Mouse (Mus musculus): ENCODE results near the gene Gm17571.

Gene Gm17571

DNA sequence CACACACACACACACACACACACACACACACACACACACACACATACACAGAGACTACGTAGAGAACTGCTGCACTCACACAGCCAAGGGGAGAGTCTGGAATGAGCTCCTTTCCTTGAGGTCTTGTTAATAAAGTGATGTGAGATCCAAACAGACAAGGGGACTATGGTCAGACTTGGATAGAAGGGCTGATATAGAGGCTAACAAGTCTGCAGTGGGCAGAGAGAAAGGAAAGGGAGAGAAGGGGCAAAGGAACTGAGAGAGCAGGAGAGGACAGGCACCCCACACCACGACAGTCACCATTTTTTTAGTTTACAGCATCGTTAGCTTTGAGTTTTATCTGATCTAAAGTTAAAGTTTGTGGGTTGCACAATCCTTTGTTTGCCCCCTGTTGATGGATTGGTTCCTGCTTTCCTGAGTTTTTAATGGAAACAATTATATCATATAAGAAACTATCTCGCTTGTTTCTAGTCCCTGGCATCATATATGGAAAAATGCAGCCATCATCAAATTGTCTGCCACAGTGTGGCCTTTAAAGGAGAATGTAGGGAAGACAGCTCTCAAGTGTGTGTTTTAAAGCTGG is at the start of gene Gm17571:
TSS of gene Gm17571 (minus strand) at position 51 of the 583 bp plus-strand sequence.
- no peak for DNase-seq (ENCODE audit: low spot score in 2 of 2)

GRCm38 (mm10) chr9:13495530-13495929 is 49.0 kb upstream of the Gm17571 start:
- DNase-seq (ENCODE audit: low spot score in 2 of 2): no peak

DNA sequence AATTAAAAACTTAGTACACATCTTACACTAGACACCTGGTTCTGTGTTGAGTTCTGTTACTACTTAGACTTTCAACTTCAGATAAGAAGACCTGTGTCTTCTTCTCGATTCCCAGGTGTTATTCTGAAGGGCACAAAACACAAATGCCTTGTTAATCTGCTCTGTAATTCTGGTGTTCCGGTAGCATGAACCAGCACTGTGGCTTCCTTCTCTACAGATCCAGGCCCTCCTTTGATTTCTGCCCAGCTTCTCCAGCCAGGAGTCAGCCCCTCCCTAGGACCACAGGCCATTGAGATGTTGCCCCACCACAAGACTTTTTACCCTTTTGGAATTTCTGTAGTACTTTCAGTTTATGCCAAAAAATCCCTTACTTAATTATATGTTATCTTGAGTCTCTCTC is 47.2 kb upstream of the Gm17571 start:
- DNase-seq (ENCODE audit: low spot score in 2 of 2): no peak

DNA sequence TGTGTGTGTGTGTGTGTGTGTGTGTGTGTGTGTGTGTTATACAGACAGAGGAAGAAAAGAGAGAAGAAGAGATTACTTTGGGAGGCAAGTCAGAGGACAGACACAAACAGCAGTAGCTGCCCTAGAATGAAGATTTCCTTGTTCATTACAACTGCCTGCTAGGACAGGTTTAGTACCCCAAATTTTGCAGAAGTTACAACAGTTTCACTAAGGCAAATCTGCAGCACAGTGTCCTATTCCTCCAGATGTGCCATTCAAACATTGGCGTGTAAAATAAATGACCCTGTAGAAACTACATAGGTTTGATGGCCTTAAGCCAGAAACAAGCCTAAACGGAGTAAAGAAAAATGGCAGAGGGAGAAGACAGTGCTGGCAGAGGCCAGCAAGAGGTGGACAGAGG is 46.3 kb upstream of the Gm17571 start:
- DNase-seq (ENCODE audit: low spot score in 2 of 2): no peak

DNA sequence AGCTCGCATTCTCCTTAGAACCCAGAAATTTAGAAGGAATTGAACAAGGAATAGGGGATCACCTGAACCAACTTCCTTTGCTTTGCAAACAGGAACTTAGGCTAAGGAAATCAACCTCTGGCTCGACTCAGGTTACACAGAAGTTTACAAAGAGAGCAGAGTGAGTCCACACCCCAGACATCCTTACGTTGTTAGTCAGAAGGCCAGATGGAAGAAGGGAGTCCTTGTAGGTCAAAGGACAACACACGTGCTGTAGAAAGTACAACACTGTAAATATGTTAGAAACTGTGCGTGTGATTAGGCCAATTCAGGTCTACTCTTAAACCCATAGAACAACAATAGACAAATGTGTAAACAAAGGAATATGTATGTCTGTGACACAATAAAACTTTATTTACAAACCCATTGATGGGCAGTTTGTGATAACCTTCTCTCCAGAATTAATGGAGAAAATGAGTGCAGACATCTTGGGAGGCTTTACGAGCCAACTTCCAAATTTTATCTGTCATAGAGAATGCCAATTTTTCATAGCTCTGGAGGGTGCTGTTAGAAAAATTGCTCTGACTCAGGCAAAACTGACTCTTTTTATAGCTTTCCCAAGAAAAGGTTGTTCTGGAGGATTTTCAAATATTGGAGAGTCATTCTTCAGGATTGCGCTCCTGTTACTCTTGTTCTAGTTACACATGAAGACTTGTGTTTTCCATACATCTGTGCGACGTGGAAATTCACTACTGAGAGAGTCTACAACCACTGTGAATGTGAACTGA is 45.5 kb upstream of the Gm17571 start:
- no peak for DNase-seq (ENCODE audit: low spot score in 2 of 2)

GRCm38 (mm10) chr9:13491107-13491506 is 44.6 kb upstream of the Gm17571 start:
- DNase-seq (ENCODE audit: low spot score in 2 of 2): no peak

DNA sequence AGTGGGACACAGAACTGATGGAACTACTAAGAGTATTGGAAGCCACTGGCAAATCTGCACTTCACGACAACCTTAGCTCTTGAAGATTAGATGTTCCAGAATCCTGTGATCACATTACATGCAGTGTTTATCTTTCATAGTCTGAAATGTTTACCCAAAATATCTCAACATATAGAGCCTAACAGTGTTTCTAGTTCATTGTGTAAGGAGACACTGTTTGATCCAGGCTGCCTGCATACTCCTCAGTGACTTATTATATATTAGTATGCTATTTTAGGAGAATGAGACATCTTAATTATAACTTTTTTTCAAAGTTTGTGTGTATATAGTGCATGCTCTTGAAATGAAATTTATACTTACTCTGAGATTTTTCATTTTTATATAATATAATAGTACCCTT is 39.4 kb upstream of the Gm17571 start:
- DNase-seq (ENCODE audit: low spot score in 2 of 2): no peak

GRCm38 (mm10) chr9:13484267-13485240 is 38.0 kb upstream of the Gm17571 start:
- no peak for DNase-seq (ENCODE audit: low spot score in 2 of 2)

DNA sequence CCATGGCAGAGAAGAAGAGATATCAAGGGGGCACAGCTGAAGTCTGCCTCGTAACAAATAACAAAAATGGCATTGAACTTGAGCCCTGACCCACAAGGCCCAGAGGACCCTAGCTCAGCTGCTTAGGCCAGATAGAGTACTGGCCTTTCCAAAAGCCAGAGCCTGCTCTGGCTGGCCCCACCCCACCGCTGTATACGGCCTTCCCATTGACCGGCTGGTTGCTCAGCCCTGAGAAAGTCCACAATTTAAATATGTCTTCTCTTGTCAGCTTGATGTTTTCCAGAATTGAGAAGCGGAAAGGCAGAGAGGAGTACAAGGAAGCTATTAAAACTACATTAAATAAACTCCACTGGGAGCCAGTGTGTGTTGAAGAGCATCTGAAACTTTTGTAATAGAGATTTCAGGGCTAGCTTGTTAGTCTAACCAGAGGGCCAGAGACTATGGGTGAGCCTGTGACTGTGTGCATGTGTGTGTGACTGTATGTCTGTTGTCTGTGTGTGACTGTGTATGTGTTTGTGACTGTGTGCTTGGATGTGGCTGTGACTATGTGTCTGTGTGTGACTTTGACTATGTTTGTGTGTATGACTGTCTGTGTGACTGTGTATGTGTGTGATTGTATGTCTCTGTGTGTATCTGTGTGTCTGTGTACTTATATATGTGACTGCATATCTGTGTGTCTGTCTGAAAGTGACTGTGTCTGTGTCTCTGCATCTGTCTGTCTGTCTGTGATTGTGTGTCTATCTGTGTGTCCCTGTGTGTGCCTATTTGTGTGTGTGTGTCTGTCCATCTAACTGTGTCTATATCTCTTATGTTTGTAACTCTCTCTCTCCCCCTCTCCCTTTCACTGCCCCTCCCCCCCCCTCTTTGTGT is 36.9 kb upstream of the Gm17571 start:
- DNase-seq (ENCODE audit: low spot score in 2 of 2): no peak

DNA sequence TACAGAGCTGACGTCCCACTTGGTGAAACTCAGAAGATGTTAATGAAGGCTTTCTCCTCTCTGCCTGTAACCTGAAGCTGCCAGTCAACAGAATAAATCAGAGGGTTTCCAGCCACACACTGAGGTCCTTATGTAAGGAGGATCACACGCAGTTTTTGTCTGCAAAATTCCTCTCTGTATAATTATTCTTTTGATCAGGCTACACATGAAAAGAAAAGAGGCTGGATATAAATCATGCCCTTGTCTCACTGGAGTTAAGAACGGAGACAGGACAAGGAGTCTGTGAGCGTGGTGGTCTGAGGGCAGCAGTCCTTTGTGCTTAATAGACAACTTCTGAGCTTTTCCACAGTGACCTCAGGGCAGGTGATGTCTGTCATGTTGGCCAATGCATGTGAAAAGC is 32.7 kb upstream of the Gm17571 start:
- DNase-seq (ENCODE audit: low spot score in 2 of 2): no peak

DNA sequence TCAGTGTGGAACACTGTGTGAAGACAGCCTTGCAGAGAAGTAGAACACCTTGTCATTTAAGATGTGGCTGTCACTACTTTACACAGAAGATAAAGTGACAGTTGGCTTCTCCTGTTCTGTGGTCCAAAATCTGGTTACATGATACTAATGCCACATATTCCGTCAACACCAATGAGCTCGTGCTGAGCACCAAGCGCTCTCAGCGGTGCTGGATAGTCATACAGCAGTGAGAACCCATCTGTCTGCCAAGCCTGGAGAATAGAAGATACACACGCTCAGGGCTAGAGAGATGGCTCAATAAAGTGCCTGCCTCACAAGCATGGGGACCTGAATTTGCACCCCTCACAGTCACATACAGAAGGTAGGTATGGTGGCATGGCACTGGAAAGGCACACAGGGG is 28.4 kb upstream of the Gm17571 start:
- DNase-seq (ENCODE audit: low spot score in 2 of 2): no peak

- peak in 1 of 2 experiments; percentile 20 for DNase-seq (ENCODE audit: low spot score in 2 of 2)
Measured at GRCm38 (mm10) chr9:13470013-13470412, 23.5 kb upstream of the Gm17571 start.

- peak in 1 of 2 experiments; percentile 20 for DNase-seq (ENCODE audit: low spot score in 2 of 2)
Measured at GRCm38 (mm10) chr9:13468778-13469177, 22.2 kb upstream of the Gm17571 start.

DNA sequence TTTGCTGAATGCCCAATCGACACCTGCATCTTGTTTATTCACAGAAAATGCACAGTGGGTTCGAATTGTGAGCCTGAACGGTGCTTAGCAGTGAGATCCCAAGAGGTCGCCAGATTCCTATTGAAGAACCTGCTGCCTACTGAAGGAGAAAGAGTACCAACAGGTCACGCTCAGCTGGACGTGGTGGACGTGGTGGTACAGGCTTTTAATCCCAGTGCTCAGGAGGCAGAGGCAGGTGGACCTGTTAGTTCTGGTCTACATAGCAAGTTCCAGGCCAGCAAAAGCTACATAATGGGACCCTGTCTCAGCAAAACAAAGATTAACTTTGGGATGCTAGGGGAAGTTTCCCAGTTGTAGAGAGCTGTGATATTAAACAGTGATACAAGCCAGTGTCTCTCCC is 21.2 kb upstream of the Gm17571 start:
- no peak for DNase-seq (ENCODE audit: low spot score in 2 of 2)

- DNase-seq (ENCODE audit: low spot score in 2 of 2): no peak
Measured at GRCm38 (mm10) chr9:13466816-13467215, 20.3 kb upstream of the Gm17571 start.

GRCm38 (mm10) chr9:13466351-13466750 is 19.8 kb upstream of the Gm17571 start:
- no peak for DNase-seq (ENCODE audit: low spot score in 2 of 2)

DNA sequence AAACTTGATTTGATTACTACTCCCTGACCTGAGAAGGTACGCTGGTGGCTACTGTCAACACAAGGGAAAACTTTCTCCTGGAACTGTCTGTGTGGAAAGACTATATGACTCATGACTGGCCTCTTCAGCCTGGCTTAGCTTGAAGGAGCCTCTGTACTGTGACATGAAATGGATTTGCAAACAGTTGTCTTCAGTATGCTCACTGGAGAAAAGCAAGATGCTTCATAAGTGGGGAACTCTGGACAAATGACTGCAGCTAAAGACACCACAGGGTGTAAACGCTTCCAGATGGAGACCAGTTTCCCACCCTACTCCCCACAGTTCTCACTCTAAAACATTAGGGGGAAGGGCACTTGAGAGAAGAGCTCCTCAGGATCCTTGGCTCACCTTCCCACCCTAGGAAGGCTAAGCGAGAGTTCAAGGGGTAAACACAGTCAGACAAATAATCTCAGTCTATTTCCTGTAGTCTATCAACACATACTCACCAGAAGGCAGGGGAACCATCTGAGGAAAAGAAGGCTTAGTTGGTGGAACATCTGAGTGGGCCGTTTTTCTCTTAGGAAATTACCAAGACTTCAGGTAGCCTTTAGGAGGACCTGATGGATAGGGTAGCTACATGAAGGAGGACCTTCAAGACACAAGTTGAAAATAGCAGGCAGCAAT is 18.9 kb upstream of the Gm17571 start:
- DNase-seq (ENCODE audit: low spot score in 2 of 2): no peak

- no peak for DNase-seq (ENCODE audit: low spot score in 2 of 2)
Measured at GRCm38 (mm10) chr9:13460926-13461325, 14.4 kb upstream of the Gm17571 start.

- no peak for DNase-seq (ENCODE audit: low spot score in 2 of 2)
Measured at GRCm38 (mm10) chr9:13460012-13460411, 13.5 kb upstream of the Gm17571 start.

GRCm38 (mm10) chr9:13459371-13459770 is 12.8 kb upstream of the Gm17571 start:
- DNase-seq (ENCODE audit: low spot score in 2 of 2): no peak

DNA sequence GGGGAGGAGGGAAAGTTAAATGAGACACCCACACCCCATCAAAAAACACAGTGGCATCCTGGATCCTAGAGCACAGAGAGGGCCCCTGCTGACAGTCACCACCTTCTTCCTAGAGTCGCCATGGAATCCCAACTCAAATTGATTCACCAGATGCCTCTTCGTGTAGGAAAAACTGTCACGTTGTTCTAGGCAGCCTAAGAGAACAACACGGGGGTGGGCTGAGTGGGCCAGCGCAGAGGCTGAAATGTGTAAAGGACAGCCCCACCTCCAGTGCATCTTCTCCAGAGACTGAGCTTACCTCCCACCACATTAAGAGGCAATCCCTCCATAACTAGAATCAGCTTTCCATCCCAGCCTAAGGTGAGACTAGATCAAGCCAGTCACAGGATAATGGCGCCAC is 11.2 kb upstream of the Gm17571 start:
- no peak for DNase-seq (ENCODE audit: low spot score in 2 of 2)

Data from spleen, postnatal 4 days (tissue).